Mouse (Mus musculus) intestine, embryonic 14.5 days (tissue): ENCODE data around the gene Pde7b. TPM values are rescaled to one million over a fixed set of nuclear protein-coding genes. Genes with fewer than 3 reads are reported as not detected.

ENCODE experiments used
- ATAC-seq: fragments of 200-750 bp; cut with Nextera tagmentation; replicated peaks from 2 replicates; pipeline ENCODE4 v1.8.0; 2017; ENCODE audit warnings: low read depth, moderate number of reproducible peaks, moderate TSS enrichment, moderate library complexity; ENCODE audit not compliant: low FRiP score, low TSS enrichment
- DNase-seq: peaks from one replicate; pipeline ENCODE4 v3.0.0-alpha.2; 2018; ENCODE audit warnings: low spot score
- H3K27ac ChIP-seq: fragments of 300-500 bp; sonication (generic); 2 replicates; pipeline ENCODE4 v1.5.1; 2014; ENCODE audit warnings: low read depth, mild to moderate bottlenecking, control low read depth
- H3K27me3 ChIP-seq: fragments of 300-500 bp; sonication (generic); replicated peaks from 2 replicates; pipeline ENCODE4 v1.6.1; 2014; ENCODE audit warnings: low read length, control low read depth; ENCODE audit not compliant: control insufficient read depth, insufficient read depth
- H3K36me3 ChIP-seq: fragments of 300-500 bp; sonication (generic); 2 replicates; pipeline ENCODE4 v1.6.1; 2014; ENCODE audit warnings: low read length, control low read depth; ENCODE audit not compliant: control insufficient read depth, insufficient read depth
- H3K4me1 ChIP-seq: fragments of 300-500 bp; sonication (generic); replicated peaks from 2 replicates; pipeline ENCODE4 v1.6.1; 2014; ENCODE audit warnings: low read length, control low read depth, mixed read lengths; ENCODE audit not compliant: control insufficient read depth, insufficient read depth
- H3K4me2 ChIP-seq: fragments of 300-500 bp; sonication (generic); 2 replicates; pipeline ENCODE4 v1.6.1; 2014; ENCODE audit warnings: low read length
- H3K4me3 ChIP-seq: fragments of 300-500 bp; sonication (generic); 2 replicates; pipeline ENCODE4 v1.5.1; 2014; ENCODE audit warnings: low read depth, low read length, control low read depth, mixed read lengths
- H3K9ac ChIP-seq: fragments of 300-500 bp; sonication (generic); 2 replicates; pipeline ENCODE4 v1.6.1; 2014; ENCODE audit warnings: mild to moderate bottlenecking, low read length
- H3K9me3 ChIP-seq: fragments of 300-500 bp; sonication (generic); 2 replicates; pipeline ENCODE4 v1.6.1; 2016; ENCODE audit warnings: low read length, control low read depth; ENCODE audit not compliant: control insufficient read depth
- WGBS: fragments of 180-500 bp; shearing (Covaris S2); extraction: QIAGEN DNeasy Blood & Tissue Kit; methylation state at CpG from one replicate; pipeline ENCODE4 v1.1.7; 2014; 5-methylcytosine and 5-hydroxymethylcytosine counted together
- polyA plus RNA-seq: library from polyadenylated mRNA; unstranded; fragments of >200 nt; fragmentation: Nextera tagmentation; extraction: Ambion mirVana; gene quantifications from 2 replicates; pipeline ENCODE4 v1.2.1, GENCODE M21; 2014

The Pde7b gene
- polyA plus RNA-seq, 1 experiment from 2014 or later = 2.8 TPM

- no peaks in the 10 kb centered on the region for H3K36me3 ChIP-seq
- H3K4me1 ChIP-seq = peaks cover 17% of the 10 kb centered on the region
- no peaks in the 10 kb centered on the region for H3K27me3 ChIP-seq
- 57% methylated on average over 6 of the region's 6 CpGs for WGBS
- no peak overlapping the region for H3K4me2 ChIP-seq
- ATAC-seq = no peak
- H3K4me3 ChIP-seq = no peak overlapping the region
- DNase-seq = no peak
- H3K9ac ChIP-seq = no peak overlapping the region
- no peak overlapping the region for H3K27ac ChIP-seq
- H3K9me3 ChIP-seq = no peaks in the 10 kb centered on the region
Observed at GRCm38 (mm10) chr10:20654590-20654989, 70.3 kb downstream of the Pde7b start.

- Histone ChIP-seq H3K4me1 (peaks cover 17% of the 10 kb centered on the region), H3K4me2 (no peak overlapping the region), H3K9me3 (no peaks in the 10 kb centered on the region), H3K4me3 (no peak overlapping the region), H3K27me3 (no peaks in the 10 kb centered on the region), H3K9ac (no peak overlapping the region), H3K36me3 (no peaks in the 10 kb centered on the region), H3K27ac (no peak overlapping the region)
- 61% methylated on average over 6 of the region's 6 CpGs for WGBS
- ATAC-seq (no peak), DNase-seq (no peak)
Observed at GRCm38 (mm10) chr10:20654187-20654586, 70.7 kb downstream of the Pde7b start.

- no peaks in the 10 kb centered on the region for H3K36me3 ChIP-seq
- ATAC-seq (no peak), DNase-seq (no peak)
- peaks cover 17% of the 10 kb centered on the region for H3K4me1 ChIP-seq
- no peak overlapping the region for H3K9ac ChIP-seq
- 85% methylated on average over 3 of the region's 3 CpGs for WGBS
- no peaks in the 10 kb centered on the region for H3K9me3 ChIP-seq
- H3K27ac ChIP-seq = no peak overlapping the region
- H3K4me3 ChIP-seq = no peak overlapping the region
- no peak overlapping the region for H3K4me2 ChIP-seq
- no peaks in the 10 kb centered on the region for H3K27me3 ChIP-seq
Observed at GRCm38 (mm10) chr10:20653299-20653698, 71.6 kb downstream of the Pde7b start.

- Histone ChIP-seq H3K4me1 (no peaks in the 10 kb centered on the region), H3K9me3 (peaks cover 6% of the 10 kb centered on the region), H3K27ac (no peak overlapping the region), H3K4me2 (no peak overlapping the region), H3K36me3 (no peaks in the 10 kb centered on the region), H3K27me3 (no peaks in the 10 kb centered on the region), H3K9ac (no peak overlapping the region), H3K4me3 (no peak overlapping the region)
- ATAC-seq = no peak
- no peak for DNase-seq
- WGBS = 81% methylated on average over 8 of the region's 8 CpGs
Observed at GRCm38 (mm10) chr10:20636381-20636780, 88.5 kb downstream of the Pde7b start.

GRCm38 (mm10) chr10:20633085-20633415 lies 91.8 kb downstream of the Pde7b start:
- Histone ChIP-seq H3K4me2 (no peak overlapping the region), H3K27me3 (no peaks in the 10 kb centered on the region), H3K36me3 (no peaks in the 10 kb centered on the region), H3K27ac (no peak overlapping the region), H3K4me1 (peaks cover 8% of the 10 kb centered on the region), H3K4me3 (no peak overlapping the region), H3K9me3 (no peaks in the 10 kb centered on the region), H3K9ac (no peak overlapping the region)
- 95% methylated on average over 1 of the region's 1 CpGs for WGBS
- ATAC-seq (no peak), DNase-seq (no peak)

- ATAC-seq (no peak), DNase-seq (no peak)
- Histone ChIP-seq H3K9ac (no peak overlapping the region), H3K4me2 (no peak overlapping the region), H3K4me3 (no peak overlapping the region), H3K4me1 (peaks cover 8% of the 10 kb centered on the region), H3K36me3 (no peaks in the 10 kb centered on the region), H3K27me3 (no peaks in the 10 kb centered on the region), H3K9me3 (no peaks in the 10 kb centered on the region), H3K27ac (no peak overlapping the region)
- WGBS = 77% methylated on average over 14 of the region's 14 CpGs
Observed at GRCm38 (mm10) chr10:20632256-20633084, 92.4 kb downstream of the Pde7b start.

- H3K4me2 ChIP-seq = no peak overlapping the region
- WGBS = 50% methylated on average over 7 of the region's 7 CpGs
- H3K36me3 ChIP-seq = no peaks in the 10 kb centered on the region
- peaks cover 8% of the 10 kb centered on the region for H3K4me1 ChIP-seq
- H3K9me3 ChIP-seq = no peaks in the 10 kb centered on the region
- no peaks in the 10 kb centered on the region for H3K27me3 ChIP-seq
- DNase-seq (no peak), ATAC-seq (no peak)
- no peak overlapping the region for H3K27ac ChIP-seq
- H3K4me3 ChIP-seq = no peak overlapping the region
- no peak overlapping the region for H3K9ac ChIP-seq
Observed at GRCm38 (mm10) chr10:20630122-20630521, 94.8 kb downstream of the Pde7b start.

- 92% methylated on average over 16 of the region's 16 CpGs for WGBS
- Histone ChIP-seq H3K9me3 (no peaks in the 10 kb centered on the region), H3K9ac (no peak overlapping the region), H3K27ac (no peak overlapping the region), H3K4me3 (no peak overlapping the region), H3K36me3 (no peaks in the 10 kb centered on the region), H3K4me2 (no peak overlapping the region), H3K4me1 (peaks cover 8% of the 10 kb centered on the region), H3K27me3 (no peaks in the 10 kb centered on the region)
- DNase-seq = no peak
- no peak for ATAC-seq
Observed at GRCm38 (mm10) chr10:20625702-20626375, 99.0 kb downstream of the Pde7b start.
